In the genomic region with DNA sequence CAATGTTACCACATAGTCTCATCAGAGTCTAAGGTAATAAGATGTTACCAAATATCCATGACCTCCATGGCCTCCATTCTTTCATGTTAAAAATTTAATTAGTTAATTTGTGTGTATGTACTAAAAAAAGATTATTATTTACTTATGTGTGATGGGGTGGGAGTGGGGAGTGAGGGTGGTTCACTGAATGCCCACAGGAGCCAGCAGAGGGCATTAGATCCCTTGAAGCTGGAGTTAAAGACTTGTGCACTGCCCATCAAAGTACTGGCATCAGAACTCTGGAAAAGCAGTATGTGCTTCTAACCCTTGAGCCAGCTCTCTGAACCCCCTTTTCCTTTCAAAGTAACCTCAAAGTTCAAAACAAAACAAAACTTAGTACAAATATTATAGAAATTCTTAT, we compare ENCODE assay signal across 20 mouse cellular contexts. TPM values are rescaled to one million over a fixed set of nuclear protein-coding genes. Genes with fewer than 3 reads are reported as not detected.
DNase-seq lines count a peak whose midpoint lies in the region; ATAC-seq and TF ChIP-seq lines count a peak whose summit lies in the region.
"Had no signal": no experiment of that assay in that cellular context is flagged by ENCODE, and none has a peak within 500 bp of the region (broad histone marks: within the 10 kb centered on the region; RNA-seq: fewer than 3 reads in every experiment).

No protein-coding gene starts in this region.

- H3K27ac ChIP-seq in forebrain, postnatal 0 days (ENCODE audit: low read depth, low read length): no peak overlapping the region
- H3K27ac ChIP-seq in forebrain, embryonic 13.5 days: no peak overlapping the region
- H3K27ac ChIP-seq in left cerebral cortex, adult 2 months: no peak overlapping the region
- H3K27ac ChIP-seq: forebrain, embryonic 10.5 days; heart, embryonic 15.5 days; hindbrain, embryonic 12.5 days; limb, embryonic 10.5 days; liver, embryonic 15.5 days had no signal

- intact Hi-C loops in left cerebral cortex, adult 2 months (cut with DNase I): no loop called here
- intact Hi-C loops in left cerebral cortex, postnatal 25 days (cut with DNase I): loop anchor here (5.0 kb wide), 1 partner anchor 37 kb away; no protein-coding TSS in a partner anchor

- no peak for ATAC-seq in forebrain, postnatal 0 days
- ATAC-seq in forebrain, embryonic 13.5 days: no peak
- no peak for ATAC-seq in Patski

- H3K36me3 ChIP-seq in forebrain, postnatal 0 days (ENCODE audit: insufficient read depth): peaks cover 31% of the 10 kb centered on the region
- peaks cover 22% of the 10 kb centered on the region for H3K36me3 ChIP-seq in forebrain, embryonic 13.5 days (ENCODE audit: poor library complexity, severe bottlenecking)

- peak; percentile 41 for TF ChIP-seq CTCF in forebrain, postnatal 0 days (IDR thresholded peaks at IDR 0.05; ENCODE audit: low read depth)
- TF ChIP-seq CTCF in left cerebral cortex, adult 2 months (IDR thresholded peaks at IDR 0.05): peak; percentile 33
- TF ChIP-seq CTCF in Patski (IDR thresholded peaks at IDR 0.05): peak; percentile 42

- DNase-seq in forebrain, postnatal 0 days: no peak
- no peak for DNase-seq in left cerebral cortex, adult 2 months (ENCODE audit: extremely low spot score in 1 of 2, low spot score in 2 of 2)
- no peak for DNase-seq in left cerebral cortex, postnatal 25 days (ENCODE audit: low spot score in 2 of 2)
- DNase-seq in 3T3-L1 (ENCODE audit: low read depth, low spot score) (peak; percentile 32), Patski (ENCODE audit: low read depth, low spot score) (no peak)
- DNase-seq in testis, postnatal 10 days (ENCODE audit: low spot score): no peak
- DNase-seq in thymus, postnatal 10 days (ENCODE audit: low spot score in 2 of 2): no peak
- DNase-seq: cerebellum, adult 18-20 months; kidney, adult 18-20 months; kidney, postnatal 4 days; retina, postnatal 1 day; spleen, adult 18-20 months; thymus, postnatal 36 days had no signal

- H3K4me3 ChIP-seq in forebrain, postnatal 0 days (ENCODE audit: low read depth, low read length): no peak overlapping the region
- no peak overlapping the region for H3K4me3 ChIP-seq in forebrain, embryonic 13.5 days
- no peak overlapping the region for H3K4me3 ChIP-seq in left cerebral cortex, adult 2 months
- H3K4me3 ChIP-seq: forebrain, embryonic 10.5 days; heart, embryonic 15.5 days; hindbrain, embryonic 12.5 days; limb, embryonic 10.5 days; liver, embryonic 15.5 days; myocyte had no signal

- no peak overlapping the region for H3K9ac ChIP-seq in forebrain, postnatal 0 days
- H3K9ac ChIP-seq in forebrain, embryonic 13.5 days: no peak overlapping the region
- H3K9ac ChIP-seq: heart, embryonic 15.5 days; hindbrain, embryonic 12.5 days; liver, embryonic 15.5 days had no signal

- CTCF ChIA-PET in Patski (lab: Charles Lee): no interaction called here

- H3K27me3 ChIP-seq in forebrain, postnatal 0 days (ENCODE audit: insufficient read depth, low read length): no peaks in the 10 kb centered on the region
- H3K27me3 ChIP-seq in forebrain, embryonic 13.5 days: no peaks in the 10 kb centered on the region
- no peaks in the 10 kb centered on the region for H3K27me3 ChIP-seq in Patski
- H3K27me3 ChIP-seq: heart, embryonic 15.5 days; hindbrain, embryonic 12.5 days; liver, embryonic 15.5 days had no signal

- no peaks in the 10 kb centered on the region for H3K4me1 ChIP-seq in forebrain, postnatal 0 days (ENCODE audit: insufficient read depth)
- no peaks in the 10 kb centered on the region for H3K4me1 ChIP-seq in forebrain, embryonic 13.5 days
- H3K4me1 ChIP-seq: forebrain, embryonic 10.5 days; heart, embryonic 15.5 days; hindbrain, embryonic 12.5 days; limb, embryonic 10.5 days; liver, embryonic 15.5 days had no signal

- POLR2A ChIA-PET in Patski (lab: Charles Lee): no interaction called here

- in situ Hi-C loops in Patski (cut with MboI; ENCODE audit: low pct_unique_long_range_greater_than_20kb): no loop called here

- H3K9me3 ChIP-seq in forebrain, postnatal 0 days (ENCODE audit: low read length): no peaks in the 10 kb centered on the region
- no peaks in the 10 kb centered on the region for H3K9me3 ChIP-seq in forebrain, embryonic 13.5 days (replicated peaks)
- H3K9me3 ChIP-seq: forebrain, embryonic 10.5 days; heart, embryonic 15.5 days; hindbrain, embryonic 12.5 days; limb, embryonic 10.5 days; liver, embryonic 15.5 days had no signal

- H3K4me2 ChIP-seq in forebrain, postnatal 0 days (ENCODE audit: low read depth): no peak overlapping the region
- H3K4me2 ChIP-seq in forebrain, embryonic 13.5 days: no peak overlapping the region
- H3K4me2 ChIP-seq: heart, embryonic 15.5 days; hindbrain, embryonic 12.5 days; liver, embryonic 15.5 days had no signal

RNA-seq across cellular contexts. Expression of gene Prkar2a, which starts 39.9 kb away (rescaled TPM):
- total RNA-seq in forebrain, postnatal 0 days (2014; rRNA removed): 81.2 and 104 TPM in 2 replicates
- 23.0 and 34.3 TPM in 2 replicates for polyA plus RNA-seq in forebrain, postnatal 0 days (2015; fragmentation: Nextera tagmentation; extraction: Ambion mirVana)
- 32.8 and 34.2 TPM in 2 replicates for polyA plus RNA-seq in forebrain, embryonic 13.5 days (2015; fragmentation: Nextera tagmentation; extraction: Ambion mirVana)
- 10 to 100 TPM; 47.0 to 48.3 TPM for total RNA-seq in left cerebral cortex, adult 2 months (2021)
- total RNA-seq in left cerebral cortex, postnatal 25 days (2021): 10 to 100 TPM; 45.5 to 49.1 TPM
- 30.9 TPM for polyA plus RNA-seq in Patski (2021)

RNA-seq across cellular contexts. Expression of gene Ip6k2, which starts 54.5 kb away (rescaled TPM):
- total RNA-seq in forebrain, postnatal 0 days (2014; rRNA removed): 136 and 140 TPM in 2 replicates
- polyA plus RNA-seq in forebrain, postnatal 0 days (2015; fragmentation: Nextera tagmentation; extraction: Ambion mirVana): 218 and 226 TPM in 2 replicates
- 153 and 172 TPM in 2 replicates for polyA plus RNA-seq in forebrain, embryonic 13.5 days (2015; fragmentation: Nextera tagmentation; extraction: Ambion mirVana)
- total RNA-seq in left cerebral cortex, adult 2 months (2021): 100 to 1,000 TPM; 143 to 164 TPM
- 100 to 1,000 TPM; 152 to 153 TPM for total RNA-seq in left cerebral cortex, postnatal 25 days (2021)
- polyA plus RNA-seq in Patski (2021): 89.9 TPM
